Mouse (Mus musculus) right cerebral cortex, postnatal 14 days (tissue): ENCODE measurements around the gene Gm10337.
A peak's percentile ranks its signal among the peaks of the same experiment; 100 is the strongest.

Experiments
- DNase-seq: peaks from one replicate; pipeline ENCODE4 v3.0.0; 2022

Gm10337 gene

GRCm38 (mm10) chr15:102500479-102500878 is 3.0 kb upstream of the Gm10337 start:
- no peak for DNase-seq

DNA sequence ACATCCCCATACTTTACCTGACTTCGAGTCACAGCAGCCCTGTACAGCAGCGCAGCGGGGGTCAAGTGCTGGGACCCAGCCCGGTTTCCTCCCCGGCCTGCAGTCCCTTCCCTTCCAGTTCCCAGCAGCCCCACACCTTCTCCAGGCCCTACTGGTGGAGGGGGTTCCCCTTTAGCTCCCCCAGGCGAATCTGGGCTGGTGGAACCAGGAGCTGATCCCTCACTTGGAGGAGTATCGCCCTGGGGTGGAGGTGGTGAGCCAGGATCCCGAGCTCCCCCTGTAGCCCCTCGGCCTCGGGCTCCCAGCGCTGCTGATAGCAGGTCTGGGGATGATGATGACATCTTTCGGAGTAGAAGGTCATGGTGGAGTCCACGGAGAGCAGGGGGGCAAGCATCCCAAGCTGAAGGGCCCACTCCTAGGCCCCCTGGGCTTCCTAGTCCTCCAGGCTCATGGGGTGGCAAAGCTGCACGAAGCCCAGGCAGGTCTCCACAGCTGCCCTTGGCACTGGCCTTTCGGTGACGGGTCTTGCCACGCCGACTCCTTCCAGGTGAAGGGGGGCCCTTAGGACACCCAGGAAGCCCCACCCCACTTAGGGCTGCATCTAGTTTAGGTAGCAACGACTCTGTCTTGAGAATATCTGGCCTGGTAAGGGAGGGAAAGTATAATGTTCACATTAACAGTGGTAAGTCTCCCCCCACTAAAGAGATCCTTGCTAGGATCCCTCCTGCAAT is 2.3 kb upstream of the Gm10337 start:
- no peak for DNase-seq

- no peak for DNase-seq
These were observed 1.2 kb upstream of the Gm10337 start for GRCm38 (mm10) chr15:102502254-102502840.

DNA sequence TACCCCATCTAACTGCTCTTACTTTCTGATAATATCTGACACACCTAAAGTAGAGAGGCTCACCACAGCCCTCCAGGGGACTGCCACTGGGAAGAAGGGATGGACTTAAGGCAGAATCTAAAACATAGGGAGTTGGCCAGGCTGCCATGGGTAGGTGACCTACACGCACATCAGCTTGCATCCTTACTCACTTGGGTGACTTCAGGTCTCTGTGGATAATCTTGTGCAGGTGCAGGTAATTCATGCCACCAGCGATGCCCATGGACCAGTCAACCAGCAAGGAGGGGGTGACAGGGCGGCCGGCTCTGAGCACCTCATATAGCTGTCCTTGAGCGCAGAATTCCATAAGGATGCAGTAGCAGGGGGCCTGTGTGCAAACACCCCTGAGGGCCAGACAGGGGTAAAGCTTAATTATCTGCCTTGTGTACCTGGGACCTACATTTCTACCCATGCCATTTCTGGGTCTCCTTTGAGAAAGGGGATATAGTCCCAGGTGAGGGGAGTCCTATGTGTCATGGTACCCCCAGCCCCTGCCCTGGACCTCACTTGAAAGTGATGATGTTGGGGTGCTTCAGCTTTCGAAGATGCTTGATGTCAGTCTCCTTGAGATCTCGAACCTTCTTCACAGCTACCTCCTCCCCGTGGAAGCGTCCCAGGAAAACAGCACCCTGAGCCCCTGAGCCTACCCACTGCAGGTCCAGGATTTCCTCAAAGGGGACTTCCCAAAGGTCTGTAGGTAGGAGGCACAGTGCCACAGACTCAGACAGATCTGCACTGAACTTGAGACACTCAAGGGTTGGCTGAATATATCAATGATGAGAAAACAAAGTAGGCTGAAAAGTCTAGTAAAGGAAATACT is 631 bp downstream of the Gm10337 start:
- DNase-seq, result no peak

DNA sequence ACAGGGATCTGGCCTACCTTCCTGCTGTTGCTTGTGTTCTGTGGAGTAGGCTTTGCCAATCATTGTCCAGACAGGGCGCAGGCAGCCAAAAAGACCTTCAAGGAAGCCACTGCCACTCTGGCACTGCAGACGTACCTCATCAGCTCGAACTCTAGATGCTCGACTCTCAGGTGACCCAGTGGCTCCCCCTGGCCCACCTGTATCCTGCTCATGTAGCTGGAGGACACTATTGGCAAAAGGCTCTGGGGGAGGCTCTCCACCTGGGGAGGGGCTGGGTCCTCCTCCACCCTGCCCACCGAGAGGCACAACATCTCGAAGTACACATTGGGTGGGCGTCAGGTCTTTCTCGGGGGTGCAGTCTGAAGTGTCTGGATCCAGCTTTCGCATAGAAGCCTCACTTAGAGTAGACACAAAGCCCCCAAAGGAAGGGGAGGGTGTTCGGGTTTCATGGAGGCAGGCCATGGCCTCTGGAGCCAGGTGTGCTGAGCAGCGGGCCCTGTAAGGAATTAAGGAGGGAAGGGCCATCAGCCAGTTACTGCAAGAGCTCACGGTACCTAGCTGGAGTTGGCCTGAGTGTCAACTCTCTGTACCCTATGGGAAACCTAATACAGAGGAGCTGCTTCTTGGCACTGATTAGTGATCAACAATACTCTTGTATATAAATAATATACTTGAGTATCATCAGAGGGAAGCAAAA is 1.7 kb downstream of the Gm10337 start:
- no peak for DNase-seq

GRCm38 (mm10) chr15:102505770-102506463 is 2.4 kb downstream of the Gm10337 start:
- DNase-seq, result no peak

DNA sequence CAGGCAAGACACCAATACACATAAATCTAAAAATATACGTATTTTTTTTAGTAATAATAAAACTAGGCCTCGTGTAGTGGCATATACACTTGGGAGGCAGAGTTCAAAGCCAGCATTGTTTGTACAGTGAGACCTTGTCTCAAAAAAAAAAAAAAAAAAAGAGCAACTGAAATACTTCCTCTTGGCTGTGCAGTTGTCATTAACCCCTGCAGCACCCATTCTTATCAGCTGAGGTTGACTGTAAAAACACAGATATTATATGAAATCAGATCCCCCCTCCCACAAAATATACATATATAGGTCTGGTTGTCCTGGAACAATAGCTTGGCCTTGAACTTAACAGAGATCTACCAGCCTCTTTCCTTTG is 2.9 kb downstream of the Gm10337 start:
- DNase-seq, result no peak

GRCm38 (mm10) chr15:102506864-102507263 is 3.3 kb downstream of the Gm10337 start:
- no peak for DNase-seq

GRCm38 (mm10) chr15:102507561-102507960 is 4.0 kb downstream of the Gm10337 start:
- DNase-seq, result no peak

- DNase-seq, result no peak
These were observed 4.8 kb downstream of the Gm10337 start for GRCm38 (mm10) chr15:102508336-102508735.

GRCm38 (mm10) chr15:102510110-102510509 is 6.6 kb downstream of the Gm10337 start:
- no peak for DNase-seq

DNA sequence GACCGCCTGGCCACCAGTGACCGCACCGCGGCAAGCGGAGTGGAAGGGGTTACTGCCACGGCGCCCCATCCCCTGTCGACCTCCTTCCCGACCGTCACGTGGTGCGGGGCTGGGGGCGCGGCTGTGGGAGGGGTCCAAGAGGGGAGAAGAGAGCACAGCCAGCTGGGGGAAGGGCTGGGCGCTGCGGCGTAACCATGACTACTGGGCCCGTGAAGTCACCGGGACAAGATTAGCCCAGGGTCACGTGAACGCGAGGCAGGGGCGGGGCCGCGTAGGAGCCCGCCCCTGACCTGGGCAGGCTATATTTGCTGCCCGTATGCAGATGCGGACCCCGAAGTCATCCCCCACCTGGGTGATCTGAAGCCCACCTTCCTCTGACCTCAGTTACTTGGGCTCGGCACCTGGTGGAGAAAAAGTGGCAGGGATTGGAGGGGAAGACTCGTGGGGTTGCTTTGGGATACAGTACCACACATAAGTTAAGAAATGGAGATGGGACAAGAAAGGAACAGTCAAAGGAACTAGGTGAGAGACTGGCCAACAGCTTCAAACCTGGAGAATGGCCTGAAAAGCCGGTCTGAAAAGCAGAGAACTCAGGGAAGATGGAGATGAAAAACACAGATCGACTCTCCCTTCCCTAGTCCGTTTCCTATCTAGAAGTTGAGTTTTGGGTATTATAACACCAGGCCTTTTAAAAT is 7.2 kb downstream of the Gm10337 start:
- peak; percentile 91 for DNase-seq

DNA sequence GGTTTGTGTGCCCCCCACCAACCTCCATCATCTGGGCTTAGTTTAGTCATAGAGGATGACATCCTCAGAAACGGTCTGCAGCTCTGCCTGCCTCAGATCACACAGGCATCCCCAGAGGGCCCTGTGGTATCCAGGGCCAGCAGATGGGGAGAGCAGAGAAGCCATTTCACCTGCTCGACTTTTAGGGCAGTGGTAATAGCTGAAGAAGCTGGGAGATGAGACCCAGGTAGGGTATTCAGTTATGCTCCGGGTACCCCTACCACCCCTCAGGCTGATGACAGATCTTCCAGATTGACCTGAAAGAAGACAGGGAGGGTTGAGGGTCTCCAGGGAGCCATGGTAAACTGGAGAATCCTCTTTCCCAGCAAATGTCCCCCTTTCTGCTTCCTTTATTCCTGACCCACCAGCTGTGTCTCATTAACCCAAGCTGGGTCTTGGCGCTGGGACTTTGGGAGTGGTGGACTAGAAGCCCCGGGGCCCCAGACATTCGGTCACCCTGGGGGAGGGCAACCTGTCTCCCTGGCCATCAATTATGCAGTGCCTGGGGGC is 7.8 kb downstream of the Gm10337 start:
- no peak for DNase-seq

- DNase-seq, result no peak
These were observed 8.5 kb downstream of the Gm10337 start for GRCm38 (mm10) chr15:102512010-102512409.

- DNase-seq, result no peak
These were observed 8.9 kb downstream of the Gm10337 start for GRCm38 (mm10) chr15:102512471-102512870.

DNA sequence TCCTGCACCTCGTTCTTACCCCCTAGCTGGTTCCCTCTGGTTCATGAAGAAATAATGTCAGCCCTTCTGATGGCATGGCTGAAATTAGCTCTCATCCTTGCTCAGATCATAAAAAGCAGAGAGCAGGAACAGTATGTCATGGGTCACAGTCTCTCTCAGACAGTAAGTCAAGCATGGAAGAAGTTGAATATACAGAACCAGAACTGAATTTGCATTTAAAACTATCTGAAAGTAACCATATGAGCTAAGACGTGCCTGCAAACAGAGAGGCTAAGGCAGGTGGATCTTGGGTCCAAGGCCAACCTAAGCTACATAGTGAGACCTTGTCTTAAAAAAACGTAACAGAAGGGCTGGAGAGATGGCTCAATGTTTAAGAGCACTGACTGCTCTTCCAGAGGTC is 9.5 kb downstream of the Gm10337 start:
- DNase-seq, result no peak

GRCm38 (mm10) chr15:102515261-102515660 is 11.7 kb downstream of the Gm10337 start:
- no peak for DNase-seq

DNA sequence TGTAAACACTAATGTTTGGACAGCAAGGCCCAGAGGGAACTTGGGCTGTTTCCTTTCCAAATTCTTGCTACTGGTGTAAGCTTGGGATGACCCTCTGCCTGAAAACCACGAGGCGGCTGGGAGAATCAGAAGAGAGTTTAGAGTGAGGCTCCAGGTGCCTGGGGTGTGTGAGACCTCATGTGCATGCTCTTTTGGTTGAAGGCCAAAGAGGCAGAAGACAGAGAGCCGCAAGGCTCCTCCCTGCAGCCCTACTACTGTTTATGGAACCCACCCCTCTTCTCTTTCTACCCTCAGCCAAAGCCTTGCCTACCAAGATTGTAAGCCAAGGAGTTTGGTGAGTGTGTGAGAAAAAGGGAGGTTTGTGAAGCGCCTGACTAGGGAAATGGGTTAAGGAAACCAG is 12.3 kb downstream of the Gm10337 start:
- no peak for DNase-seq

GRCm38 (mm10) chr15:102516293-102516692 is 12.8 kb downstream of the Gm10337 start:
- DNase-seq, result no peak

DNA sequence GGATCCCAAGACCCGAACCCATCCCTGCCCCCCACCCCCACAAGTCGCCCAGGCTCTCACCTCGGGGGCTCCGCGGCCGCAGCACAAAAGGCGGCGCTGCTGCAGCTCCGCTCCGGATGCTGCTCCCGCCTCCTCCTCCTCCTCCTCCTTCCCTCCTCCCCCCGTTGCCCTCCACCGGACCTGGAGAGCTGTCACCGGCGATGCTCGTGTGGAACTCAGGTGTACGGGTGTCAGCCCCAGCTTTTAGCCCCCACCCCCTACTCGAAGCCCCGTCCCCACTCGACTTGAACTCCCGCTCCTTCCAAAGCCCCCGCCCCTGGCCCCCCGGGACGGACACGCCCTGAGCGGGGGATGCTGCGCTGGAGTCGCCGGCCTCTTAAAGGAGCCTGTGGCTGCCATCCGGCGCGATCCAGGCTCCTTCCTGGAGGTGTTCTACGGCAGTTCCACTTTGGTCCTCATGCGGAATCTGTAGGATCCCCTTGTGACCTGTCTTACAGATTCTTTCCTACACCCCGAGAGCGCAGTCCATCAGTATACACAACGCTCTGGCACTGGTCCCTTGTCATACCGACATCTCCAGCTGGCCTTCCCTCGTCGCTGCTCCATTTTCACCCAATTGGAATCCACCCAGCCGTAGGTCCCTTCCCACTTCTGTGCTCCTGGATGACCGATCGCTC is 13.3 kb downstream of the Gm10337 start, which contains the start of gene Map3k12:
TSS of gene Map3k12 (minus strand) at position 337 of the 677 bp plus-strand sequence.
- peak; percentile 77 for DNase-seq

DNA sequence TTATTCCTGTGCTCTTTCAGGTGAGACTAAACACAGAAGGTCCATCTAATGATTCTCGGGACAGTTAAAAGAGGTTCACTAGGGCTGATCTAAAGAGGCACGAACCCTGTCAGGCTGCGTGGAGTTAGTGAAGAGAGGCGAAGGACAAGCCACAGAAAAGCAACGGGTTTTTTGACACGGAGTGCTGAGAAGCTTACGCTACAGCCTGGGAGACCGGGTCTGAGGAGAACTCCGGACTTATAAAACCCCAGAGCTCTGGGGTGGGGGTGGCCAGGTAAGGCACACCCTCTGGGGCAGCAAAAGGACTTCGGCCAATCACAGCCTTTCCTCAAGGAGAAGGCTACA is 14.1 kb downstream of the Gm10337 start:
- DNase-seq, result no peak
